Mouse (Mus musculus): ENCODE measurements around the gene Gpam. TPM values are rescaled to one million over a fixed set of nuclear protein-coding genes. Genes with fewer than 3 reads are reported as not detected.

Gene Gpam
- total and polyA plus RNA-seq, 3 experiments = 10.3 to 26.7 (median 24.8) TPM

DNA sequence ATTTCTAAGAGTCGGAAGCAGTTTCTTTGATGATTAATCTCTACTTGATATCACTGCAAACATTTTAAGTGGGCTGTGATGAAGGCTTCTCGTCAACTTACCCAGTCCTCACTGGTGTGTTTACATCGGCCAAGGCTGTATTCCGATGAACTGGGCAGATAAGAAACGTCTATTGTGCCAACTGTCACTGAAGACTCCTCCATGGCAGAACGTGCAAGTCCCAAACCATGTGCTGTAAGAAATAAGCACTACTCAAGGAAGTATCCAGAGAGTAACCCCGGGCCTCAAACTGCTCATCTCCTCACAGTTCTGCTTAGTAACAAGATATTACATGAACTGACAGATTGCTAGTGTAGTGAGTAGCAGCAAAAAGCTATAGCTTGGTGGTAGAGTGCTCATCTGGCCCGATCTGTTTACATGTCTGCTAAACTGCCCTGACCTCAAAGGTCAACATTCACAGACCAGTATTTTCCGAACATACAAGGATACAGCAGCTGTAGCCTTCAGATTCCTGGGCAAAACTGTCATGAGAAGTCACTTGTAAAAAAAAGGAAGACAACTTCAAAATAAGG is 29.6 kb downstream of the Gpam start:
- ATAC-seq (ENCODE audit: extremely low read depth, insufficient number of reproducible peaks, low FRiP score, poor library complexity, severe bottlenecking) (no peak), DNase-seq (ENCODE audit: low spot score) (no peak)
- Histone ChIP-seq H3K36me3 (replicated peaks) (peaks cover 44% of the 10 kb centered on the region), H3K9me3 (replicated peaks) (no peaks in the 10 kb centered on the region), H3K4me3 (ENCODE audit: low read depth, low read length) (no peak overlapping the region), H3K4me1 (ENCODE audit: insufficient read depth, low read depth, low read length) (peaks cover 21% of the 10 kb centered on the region), H3K27me3 (ENCODE audit: insufficient read depth, low read length) (no peaks in the 10 kb centered on the region)
- TF ChIP-seq GATA1 (IDR thresholded peaks at IDR 0.05; ENCODE audit: borderline replicate concordance, low read length) (no peak), POLR2AphosphoS5 (IDR thresholded peaks at IDR 0.05; ENCODE audit: insufficient replicate concordance, low read depth, low read length) (no peak), GATA2 (IDR thresholded peaks at IDR 0.05; ENCODE audit: borderline replicate concordance, low read depth, low read length) (no peak), TAL1 (conservative IDR thresholded peaks at IDR 0.05; ENCODE audit: low read depth, low read length) (no peak), CTCF (IDR thresholded peaks at IDR 0.05; ENCODE audit: low read depth, low read length) (no peak)

GRCm38 (mm10) chr19:55096666-55097065 is 30.4 kb downstream of the Gpam start:
- no peaks in the 10 kb centered on the region for H3K27me3 ChIP-seq (ENCODE audit: insufficient read depth, low read length)
- ATAC-seq (ENCODE audit: extremely low read depth, insufficient number of reproducible peaks, low FRiP score, poor library complexity, severe bottlenecking) = no peak
- no peak for DNase-seq (ENCODE audit: low spot score)
- H3K9me3 ChIP-seq (replicated peaks) = no peaks in the 10 kb centered on the region
- no peak overlapping the region for H3K4me3 ChIP-seq (ENCODE audit: low read depth, low read length)
- H3K36me3 ChIP-seq (replicated peaks) = peaks cover 52% of the 10 kb centered on the region
- TF ChIP-seq GATA2 (IDR thresholded peaks at IDR 0.05; ENCODE audit: borderline replicate concordance, low read depth, low read length) (no peak), CTCF (IDR thresholded peaks at IDR 0.05; ENCODE audit: low read depth, low read length) (no peak), TAL1 (conservative IDR thresholded peaks at IDR 0.05; ENCODE audit: low read depth, low read length) (no peak)
- peaks cover 23% of the 10 kb centered on the region for H3K4me1 ChIP-seq (ENCODE audit: insufficient read depth, low read depth, low read length)

GRCm38 (mm10) chr19:55095547-55095946 is 31.5 kb downstream of the Gpam start:
- no peaks in the 10 kb centered on the region for H3K9me3 ChIP-seq (replicated peaks)
- ATAC-seq (ENCODE audit: extremely low read depth, insufficient number of reproducible peaks, low FRiP score, poor library complexity, severe bottlenecking) (no peak), DNase-seq (ENCODE audit: low spot score) (no peak)
- peaks cover 23% of the 10 kb centered on the region for H3K4me1 ChIP-seq (ENCODE audit: insufficient read depth, low read depth, low read length)
- H3K27me3 ChIP-seq (ENCODE audit: insufficient read depth, low read length) = no peaks in the 10 kb centered on the region
- peaks cover 64% of the 10 kb centered on the region for H3K36me3 ChIP-seq (replicated peaks)
- H3K4me3 ChIP-seq (ENCODE audit: low read depth, low read length) = no peak overlapping the region
- TF ChIP-seq CTCF (IDR thresholded peaks at IDR 0.05; ENCODE audit: low read depth, low read length) (no peak), TAL1 (conservative IDR thresholded peaks at IDR 0.05; ENCODE audit: low read depth, low read length) (no peak), POLR2AphosphoS5 (IDR thresholded peaks at IDR 0.05; ENCODE audit: insufficient replicate concordance, low read depth, low read length) (no peak), GATA2 (IDR thresholded peaks at IDR 0.05; ENCODE audit: borderline replicate concordance, low read depth, low read length) (no peak), GATA1 (IDR thresholded peaks at IDR 0.05; ENCODE audit: borderline replicate concordance, low read length) (no peak)

DNA sequence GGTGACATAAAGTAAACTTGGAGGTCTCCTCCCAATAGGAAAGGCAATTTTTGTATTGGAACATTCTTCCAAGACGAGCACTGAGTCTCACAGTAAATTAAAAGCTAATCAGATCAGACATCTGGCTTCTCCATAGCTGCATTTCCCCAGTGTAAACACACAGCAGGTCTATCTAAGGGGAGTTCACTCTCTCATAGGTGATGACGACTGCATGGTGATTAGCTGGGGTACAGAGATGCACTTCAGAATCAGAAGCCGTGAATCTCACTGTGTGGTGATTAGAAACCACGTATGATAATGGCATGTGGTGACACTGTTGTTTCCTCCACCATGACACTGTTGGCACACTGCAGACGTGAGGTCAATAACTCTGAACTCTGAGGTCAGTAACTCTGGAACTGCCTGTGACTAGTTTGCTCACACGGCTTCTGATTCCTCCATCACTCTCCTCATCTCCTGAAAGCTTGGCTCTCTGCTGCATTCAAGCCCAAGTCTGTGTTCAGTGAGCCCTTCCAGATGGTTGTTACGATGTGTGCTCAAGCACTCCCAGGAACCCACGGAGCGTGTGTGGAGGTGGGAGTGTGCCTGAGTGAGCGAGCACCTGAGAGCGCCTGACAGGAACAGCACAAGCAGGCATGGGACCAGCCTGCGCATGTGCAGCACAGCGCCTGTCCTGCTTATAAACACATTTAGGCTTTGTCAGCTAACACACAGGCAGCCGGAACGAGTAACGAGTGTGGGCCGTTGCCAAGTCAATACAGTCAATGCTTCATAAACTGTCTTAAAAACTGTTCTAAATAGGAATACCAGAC is 35.2 kb downstream of the Gpam start:
- ATAC-seq (ENCODE audit: extremely low read depth, insufficient number of reproducible peaks, low FRiP score, poor library complexity, severe bottlenecking) (no peak), DNase-seq (ENCODE audit: low spot score) (no peak)
- Histone ChIP-seq H3K9me3 (replicated peaks) (no peaks in the 10 kb centered on the region), H3K4me3 (ENCODE audit: low read depth, low read length) (no peak overlapping the region), H3K36me3 (replicated peaks) (peaks cover 96% of the 10 kb centered on the region), H3K27me3 (ENCODE audit: insufficient read depth, low read length) (no peaks in the 10 kb centered on the region), H3K4me1 (ENCODE audit: insufficient read depth, low read depth, low read length) (peaks cover 5% of the 10 kb centered on the region; the same call in 1 of the 2 replicates)
- no peak for TF ChIP-seq GATA1 (IDR thresholded peaks at IDR 0.05; ENCODE audit: borderline replicate concordance, low read length)
- TF ChIP-seq GATA2 (IDR thresholded peaks at IDR 0.05; ENCODE audit: borderline replicate concordance, low read depth, low read length) = no peak
- TF ChIP-seq POLR2AphosphoS5 (IDR thresholded peaks at IDR 0.05; ENCODE audit: insufficient replicate concordance, low read depth, low read length) = no peak
- no peak for TF ChIP-seq TAL1 (conservative IDR thresholded peaks at IDR 0.05; ENCODE audit: low read depth, low read length)
- no peak for TF ChIP-seq CTCF (IDR thresholded peaks at IDR 0.05; ENCODE audit: low read depth, low read length)

DNA sequence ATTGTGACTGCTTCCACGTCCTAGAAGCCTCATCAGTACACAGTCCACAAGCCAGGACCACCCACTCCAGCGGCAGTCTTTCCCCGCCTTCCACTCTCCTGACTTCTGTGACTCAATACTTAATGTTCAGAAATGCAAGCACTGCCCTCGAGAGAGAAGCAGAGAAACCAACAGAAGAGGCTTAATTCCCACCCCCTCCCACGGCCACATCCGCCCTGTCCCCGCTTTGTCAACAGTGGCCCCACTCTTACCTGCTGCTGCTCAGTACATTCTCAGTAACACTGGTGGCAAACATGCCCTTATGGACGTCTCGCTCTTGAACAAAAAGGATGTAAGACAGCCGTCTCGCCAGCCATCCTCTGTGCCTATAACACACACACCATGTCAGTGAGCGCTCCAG is 36.2 kb downstream of the Gpam start:
- Histone ChIP-seq H3K4me3 (ENCODE audit: low read depth, low read length) (no peak overlapping the region), H3K9me3 (replicated peaks) (no peaks in the 10 kb centered on the region), H3K36me3 (replicated peaks) (peaks cover 97% of the 10 kb centered on the region), H3K4me1 (ENCODE audit: insufficient read depth, low read depth, low read length) (peaks cover 14% of the 10 kb centered on the region), H3K27me3 (ENCODE audit: insufficient read depth, low read length) (no peaks in the 10 kb centered on the region)
- TF ChIP-seq POLR2AphosphoS5 (IDR thresholded peaks at IDR 0.05; ENCODE audit: insufficient replicate concordance, low read depth, low read length) (no peak), TAL1 (conservative IDR thresholded peaks at IDR 0.05; ENCODE audit: low read depth, low read length) (no peak), CTCF (IDR thresholded peaks at IDR 0.05; ENCODE audit: low read depth, low read length) (no peak), GATA2 (IDR thresholded peaks at IDR 0.05; ENCODE audit: borderline replicate concordance, low read depth, low read length) (no peak), GATA1 (IDR thresholded peaks at IDR 0.05; ENCODE audit: borderline replicate concordance, low read length) (no peak)
- ATAC-seq (ENCODE audit: extremely low read depth, insufficient number of reproducible peaks, low FRiP score, poor library complexity, severe bottlenecking) = no peak
- DNase-seq (ENCODE audit: low spot score) = no peak

DNA sequence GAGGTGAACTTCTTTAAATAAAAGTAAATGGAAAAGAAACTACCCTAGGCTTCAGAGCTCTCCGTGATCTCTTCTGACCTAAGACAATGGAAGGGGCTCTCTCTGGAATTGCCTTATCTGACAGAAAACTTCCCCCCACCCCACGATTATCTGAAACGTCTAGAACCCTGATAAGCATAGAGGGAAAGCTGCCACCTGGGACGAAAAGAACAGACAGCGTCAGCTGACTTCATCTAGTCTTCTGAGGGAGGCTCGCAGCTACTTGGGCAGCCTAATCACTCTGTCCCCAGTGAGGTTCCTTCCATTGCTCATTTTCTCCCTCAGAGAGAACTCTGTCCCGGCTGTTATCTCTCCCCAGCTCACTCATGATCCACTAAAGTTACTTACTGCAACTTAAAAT is 36.9 kb downstream of the Gpam start:
- no peak for TF ChIP-seq CTCF (IDR thresholded peaks at IDR 0.05; ENCODE audit: low read depth, low read length)
- no peak for TF ChIP-seq GATA2 (IDR thresholded peaks at IDR 0.05; ENCODE audit: borderline replicate concordance, low read depth, low read length)
- no peak for TF ChIP-seq GATA1 (IDR thresholded peaks at IDR 0.05; ENCODE audit: borderline replicate concordance, low read length)
- TF ChIP-seq POLR2AphosphoS5 (IDR thresholded peaks at IDR 0.05; ENCODE audit: insufficient replicate concordance, low read depth, low read length) = no peak
- no peak for TF ChIP-seq TAL1 (conservative IDR thresholded peaks at IDR 0.05; ENCODE audit: low read depth, low read length)
- H3K27me3 ChIP-seq (ENCODE audit: insufficient read depth, low read length) = no peaks in the 10 kb centered on the region
- H3K36me3 ChIP-seq (replicated peaks) = peaks cover 97% of the 10 kb centered on the region
- DNase-seq (ENCODE audit: low spot score) (no peak), ATAC-seq (ENCODE audit: extremely low read depth, insufficient number of reproducible peaks, low FRiP score, poor library complexity, severe bottlenecking) (no peak)
- no peaks in the 10 kb centered on the region for H3K9me3 ChIP-seq (replicated peaks)
- peaks cover 20% of the 10 kb centered on the region for H3K4me1 ChIP-seq (ENCODE audit: insufficient read depth, low read depth, low read length)
- no peak overlapping the region for H3K4me3 ChIP-seq (ENCODE audit: low read depth, low read length)

Measured in G1E (cell line).